Mouse (Mus musculus): ENCODE results near the gene 4930404N11Rik. TPM values are rescaled to one million over a fixed set of nuclear protein-coding genes. Genes with fewer than 3 reads are reported as not detected.

The 4930404N11Rik gene
- polyA plus RNA-seq, 1 experiment from 2014 or later, result 0.94 TPM

- ATAC-seq, result no peak
- no peak for TF ChIP-seq EP300 (IDR thresholded peaks at IDR 0.05; ENCODE audit: low read depth)
- TF ChIP-seq CTCF (IDR thresholded peaks at IDR 0.05; ENCODE audit: low read depth), result no peak
- no peak for DNase-seq
- no peak overlapping the region for H3K27ac ChIP-seq (ENCODE audit: low read depth)
- H3K27me3 ChIP-seq (ENCODE audit: insufficient read depth, low read length), result no peaks in the 10 kb centered on the region
- WGBS (ENCODE audit: insufficient replicate concordance), result 69% methylated on average over 6 of the region's 6 CpGs
- H3K4me3 ChIP-seq (ENCODE audit: low read depth, low read length), result no peak overlapping the region
- peaks cover 25% of the 10 kb centered on the region for H3K4me1 ChIP-seq (ENCODE audit: insufficient read depth)
- H3K4me2 ChIP-seq (ENCODE audit: low read depth, low read length), result no peak overlapping the region
- no peaks in the 10 kb centered on the region for H3K9me3 ChIP-seq (ENCODE audit: low read length)
- no peak overlapping the region for H3K9ac ChIP-seq (replicated peaks)
- peaks cover 9% of the 10 kb centered on the region for H3K36me3 ChIP-seq (replicated peaks; ENCODE audit: insufficient read depth, low read length)
These were observed 26.7 kb upstream of the 4930404N11Rik start for GRCm38 (mm10) chr10:81392270-81392669.

- H3K27me3 ChIP-seq (ENCODE audit: insufficient read depth, low read length), result no peaks in the 10 kb centered on the region
- H3K4me1 ChIP-seq (ENCODE audit: insufficient read depth), result peaks cover 31% of the 10 kb centered on the region
- no peak for DNase-seq
These were observed 25.0 kb upstream of the 4930404N11Rik start for GRCm38 (mm10) chr10:81390678-81390965.

GRCm38 (mm10) chr10:81389801-81390677 is 24.4 kb upstream of the 4930404N11Rik start:
- ATAC-seq (peak; percentile 62), DNase-seq (peak; percentile 86)
- Histone ChIP-seq H3K9me3 (ENCODE audit: low read length) (no peaks in the 10 kb centered on the region), H3K36me3 (replicated peaks; ENCODE audit: insufficient read depth, low read length) (peaks cover 24% of the 10 kb centered on the region), H3K9ac (replicated peaks) (no peak overlapping the region), H3K4me2 (ENCODE audit: low read depth, low read length) (no peak overlapping the region), H3K27me3 (ENCODE audit: insufficient read depth, low read length) (no peaks in the 10 kb centered on the region), H3K27ac (ENCODE audit: low read depth) (no peak overlapping the region), H3K4me1 (ENCODE audit: insufficient read depth) (peaks cover 37% of the 10 kb centered on the region), H3K4me3 (ENCODE audit: low read depth, low read length) (no peak overlapping the region)
- 55% methylated on average over 23 of the region's 23 CpGs for WGBS (ENCODE audit: insufficient replicate concordance)
- TF ChIP-seq EP300 (IDR thresholded peaks at IDR 0.05; ENCODE audit: low read depth), result no peak
- TF ChIP-seq CTCF (IDR thresholded peaks at IDR 0.05; ENCODE audit: low read depth), result peak; percentile 96

More at GRCm38 (mm10) chr10:81390678-81390965, 25.0 kb upstream of the 4930404N11Rik start:
- Histone ChIP-seq H3K4me3 (ENCODE audit: low read depth, low read length) (no peak overlapping the region), H3K4me2 (ENCODE audit: low read depth, low read length) (no peak overlapping the region), H3K27ac (ENCODE audit: low read depth) (no peak overlapping the region), H3K9me3 (ENCODE audit: low read length) (no peaks in the 10 kb centered on the region), H3K9ac (replicated peaks) (no peak overlapping the region), H3K36me3 (replicated peaks; ENCODE audit: insufficient read depth, low read length) (peaks cover 24% of the 10 kb centered on the region)
- 84% methylated on average over 12 of the region's 13 CpGs for WGBS (ENCODE audit: insufficient replicate concordance)
- TF ChIP-seq EP300 (IDR thresholded peaks at IDR 0.05; ENCODE audit: low read depth) (no peak), CTCF (IDR thresholded peaks at IDR 0.05; ENCODE audit: low read depth) (no peak)
- ATAC-seq, result no peak

- no peak for ATAC-seq
- WGBS (ENCODE audit: insufficient replicate concordance), result 69% methylated on average over 3 of the region's 3 CpGs
- Histone ChIP-seq H3K4me2 (ENCODE audit: low read depth, low read length) (no peak overlapping the region), H3K36me3 (replicated peaks; ENCODE audit: insufficient read depth, low read length) (peaks cover 24% of the 10 kb centered on the region), H3K9me3 (ENCODE audit: low read length) (no peaks in the 10 kb centered on the region), H3K4me3 (ENCODE audit: low read depth, low read length) (no peak overlapping the region), H3K27ac (ENCODE audit: low read depth) (no peak overlapping the region), H3K9ac (replicated peaks) (no peak overlapping the region), H3K27me3 (ENCODE audit: insufficient read depth, low read length) (no peaks in the 10 kb centered on the region), H3K4me1 (ENCODE audit: insufficient read depth) (peaks cover 39% of the 10 kb centered on the region)
- no peak for TF ChIP-seq CTCF (IDR thresholded peaks at IDR 0.05; ENCODE audit: low read depth)
- no peak for TF ChIP-seq EP300 (IDR thresholded peaks at IDR 0.05; ENCODE audit: low read depth)
- DNase-seq, result no peak
These were observed 23.8 kb upstream of the 4930404N11Rik start for GRCm38 (mm10) chr10:81389373-81389772.

DNA sequence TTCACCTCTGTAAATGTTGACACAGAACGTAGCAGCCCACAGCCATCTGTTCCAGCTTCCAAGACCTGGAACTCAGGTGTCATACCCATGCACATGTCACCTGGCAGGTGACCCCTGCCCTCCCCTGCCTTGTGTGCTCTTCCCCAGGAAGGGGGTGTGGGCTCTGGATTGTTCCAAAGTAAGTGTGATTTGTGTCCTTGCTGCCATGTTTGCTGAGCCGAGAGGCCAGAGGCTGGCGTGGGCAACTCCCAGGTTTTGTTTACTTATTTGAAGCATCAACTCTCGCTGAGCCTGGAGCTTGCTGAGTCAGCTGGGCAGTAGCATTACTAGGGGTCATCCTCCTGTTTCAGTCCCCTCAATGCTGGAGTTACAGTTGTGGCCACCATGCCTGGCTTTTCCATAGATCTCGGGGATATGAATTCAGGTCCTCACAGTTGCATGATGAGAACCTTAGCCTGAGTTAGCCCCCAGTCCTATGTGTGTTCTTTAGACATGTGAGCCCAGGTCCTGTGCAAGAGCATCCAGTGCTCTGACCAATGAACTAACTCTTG is 23.0 kb upstream of the 4930404N11Rik start, which contains the start of gene Gm48552:
Gene Gm48552, plus strand, starts transcription at position 501 of the 551 bp plus-strand sequence.
- 64% methylated on average over 5 of the region's 5 CpGs for WGBS (ENCODE audit: insufficient replicate concordance)
- no peak within 1 kb of the TSS for H3K4me3 ChIP-seq (ENCODE audit: low read depth, low read length)
- H3K9me3 ChIP-seq (ENCODE audit: low read length), result no peaks in the 10 kb centered on the region
- H3K36me3 ChIP-seq (replicated peaks; ENCODE audit: insufficient read depth, low read length), result peaks cover 24% of the 10 kb centered on the region
- H3K4me2 ChIP-seq (ENCODE audit: low read depth, low read length), result no peak within 1 kb of the TSS
- H3K4me1 ChIP-seq (ENCODE audit: insufficient read depth), result peaks cover 35% of the 10 kb centered on the region
- TF ChIP-seq EP300 (IDR thresholded peaks at IDR 0.05; ENCODE audit: low read depth) (no peak), CTCF (IDR thresholded peaks at IDR 0.05; ENCODE audit: low read depth) (no peak)
- DNase-seq (no peak), ATAC-seq (no peak)
- no peaks in the 10 kb centered on the region for H3K27me3 ChIP-seq (ENCODE audit: insufficient read depth, low read length)
- 0 out of 2 replicates have a peak within 1 kb of the TSS, but pooled peaks have one; percentile 11 for H3K27ac ChIP-seq (ENCODE audit: low read depth)
- H3K9ac ChIP-seq (replicated peaks), result no peak within 1 kb of the TSS

DNA sequence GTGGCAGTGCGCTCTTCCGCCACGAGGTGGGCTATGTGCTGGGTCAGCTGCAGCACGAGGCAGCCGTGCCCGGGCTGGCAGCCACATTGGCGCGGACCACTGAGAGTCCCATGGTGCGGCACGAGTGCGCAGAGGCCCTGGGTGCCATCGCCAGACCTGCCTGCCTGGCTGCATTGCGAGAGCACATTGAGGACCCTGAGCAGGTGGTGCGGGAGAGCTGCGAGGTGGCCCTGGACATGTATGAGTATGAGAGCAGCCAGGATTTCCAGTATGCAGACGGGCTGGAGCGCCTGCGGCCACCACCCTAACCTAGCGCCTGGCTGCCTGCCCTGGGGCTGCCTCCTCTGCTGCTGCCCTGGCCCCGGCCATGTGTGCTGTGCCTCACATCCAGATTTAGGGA is 22.1 kb upstream of the 4930404N11Rik start:
- peaks cover 24% of the 10 kb centered on the region for H3K36me3 ChIP-seq (replicated peaks; ENCODE audit: insufficient read depth, low read length)
- no peak overlapping the region for H3K4me2 ChIP-seq (ENCODE audit: low read depth, low read length)
- 91% methylated on average over 20 of the region's 20 CpGs for WGBS (ENCODE audit: insufficient replicate concordance)
- no peak overlapping the region for H3K9ac ChIP-seq (replicated peaks)
- DNase-seq (no peak), ATAC-seq (no peak)
- no peak overlapping the region for H3K27ac ChIP-seq (ENCODE audit: low read depth)
- no peak for TF ChIP-seq CTCF (IDR thresholded peaks at IDR 0.05; ENCODE audit: low read depth)
- TF ChIP-seq EP300 (IDR thresholded peaks at IDR 0.05; ENCODE audit: low read depth), result no peak
- no peak overlapping the region for H3K4me3 ChIP-seq (ENCODE audit: low read depth, low read length)
- H3K4me1 ChIP-seq (ENCODE audit: insufficient read depth), result peaks cover 26% of the 10 kb centered on the region
- H3K27me3 ChIP-seq (ENCODE audit: insufficient read depth, low read length), result no peaks in the 10 kb centered on the region
- no peaks in the 10 kb centered on the region for H3K9me3 ChIP-seq (ENCODE audit: low read length)
